Mouse (Mus musculus) spleen, adult 2 months (tissue): Measurements from ENCODE around the gene Polr2a.

ENCODE experiments used
- CTCF ChIP-seq: fragments of 200-500 bp; IDR thresholded peaks from 2 replicates; pipeline ENCODE4 v1.5.1; 2011; ENCODE audit warnings: mild to moderate bottlenecking, inconsistent platforms; ENCODE audit not compliant: insufficient read depth, insufficient read length, insufficient replicate concordance; ENCODE audit errors: extremely low read depth
- POLR2A ChIP-seq: fragments of 200-500 bp; IDR thresholded peaks from 2 replicates; pipeline ENCODE4 v1.6.1; 2011; ENCODE audit warnings: low read depth, low read length, inconsistent platforms

DNA sequence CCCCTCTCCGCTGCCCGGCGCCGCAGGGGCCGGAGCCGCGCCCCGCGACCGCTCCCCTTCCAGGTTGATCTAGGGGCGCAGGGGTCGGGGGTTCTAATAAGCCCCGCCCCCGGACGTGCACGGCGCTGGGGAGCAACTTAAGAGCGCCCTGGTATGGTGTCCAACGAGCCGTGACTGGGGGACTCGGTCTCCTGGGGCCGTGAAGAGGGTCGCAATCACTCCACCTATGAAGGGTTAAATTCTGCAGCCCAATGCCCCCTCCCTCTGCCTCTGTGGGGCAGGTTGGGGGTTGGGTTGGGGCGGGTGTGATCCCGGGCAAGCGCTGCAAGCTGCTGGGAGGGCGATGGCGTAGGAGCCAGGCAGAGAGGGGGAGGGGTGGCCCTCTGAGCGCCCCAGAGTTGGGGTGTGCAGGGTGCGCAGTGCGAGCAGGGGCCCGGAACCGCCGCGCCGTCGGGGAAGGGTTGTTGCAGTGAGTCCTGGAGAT lies 7.7 kb upstream of the Polr2a start:
- TF ChIP-seq CTCF (no peak), POLR2A (no peak)
